Mouse (Mus musculus): Measurements from ENCODE around the gene Cltb. TPM values are rescaled to one million over a fixed set of nuclear protein-coding genes. Genes with fewer than 3 reads are reported as not detected.
A peak's percentile ranks its signal among the peaks of the same experiment; 100 is the strongest.
"Not testable (repeated sequence)": the region's sequence is repeated elsewhere in the genome, so short reads cannot be mapped to it uniquely, and the experiment has no call there.

Gene Cltb
- polyA plus RNA-seq (2012; rRNA removed), result 45.1 and 46.0 TPM in 2 replicates

- DNase-seq (ENCODE audit: low read depth), result no peak
Observed at GRCm38 (mm10) chr13:54610972-54611754, at the start of gene Cltb. Gene Cltb (minus strand): TSS chr13:54611344.

DNA sequence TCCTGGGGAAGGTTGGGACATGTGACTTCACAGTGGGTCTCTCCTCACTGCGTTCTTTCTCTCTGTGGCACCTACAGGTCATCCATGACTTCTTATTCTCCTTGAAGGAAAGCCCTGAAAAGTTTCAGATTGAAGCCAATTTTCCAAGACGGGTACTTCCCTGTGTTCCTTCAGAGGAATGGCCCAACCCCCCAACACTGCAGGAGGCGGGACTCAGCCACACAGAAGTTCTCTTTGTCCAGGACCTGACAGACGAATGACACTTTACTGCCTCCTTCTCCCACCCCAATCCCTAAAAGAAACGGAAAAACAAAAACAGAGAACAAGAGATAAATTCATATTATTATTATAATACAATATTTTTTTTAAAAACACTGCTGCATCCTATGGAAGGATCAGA lies 49.7 kb upstream of the Cltb start:
- no peak for DNase-seq (ENCODE audit: low read depth)

DNA sequence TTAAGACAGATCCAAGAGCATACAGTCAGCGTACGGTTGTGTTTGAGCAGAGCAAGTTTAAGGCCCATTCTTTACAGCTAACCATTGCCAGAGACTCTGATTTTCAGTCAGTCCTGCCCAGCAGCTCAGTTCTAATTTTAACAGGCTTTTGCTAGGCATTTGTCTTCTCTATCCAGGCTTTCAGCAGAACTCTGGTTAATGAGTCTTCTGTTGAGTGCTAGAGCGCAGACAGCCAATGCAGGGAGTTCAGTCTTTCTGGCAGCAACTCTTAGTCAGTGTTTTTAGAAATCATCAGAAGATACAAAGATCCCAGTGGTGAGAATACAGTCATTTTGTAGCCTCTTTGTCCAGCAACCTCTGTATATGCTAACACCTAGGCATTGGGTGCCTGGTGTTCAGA lies 39.3 kb upstream of the Cltb start:
- no peak for DNase-seq (ENCODE audit: low read depth)

DNA sequence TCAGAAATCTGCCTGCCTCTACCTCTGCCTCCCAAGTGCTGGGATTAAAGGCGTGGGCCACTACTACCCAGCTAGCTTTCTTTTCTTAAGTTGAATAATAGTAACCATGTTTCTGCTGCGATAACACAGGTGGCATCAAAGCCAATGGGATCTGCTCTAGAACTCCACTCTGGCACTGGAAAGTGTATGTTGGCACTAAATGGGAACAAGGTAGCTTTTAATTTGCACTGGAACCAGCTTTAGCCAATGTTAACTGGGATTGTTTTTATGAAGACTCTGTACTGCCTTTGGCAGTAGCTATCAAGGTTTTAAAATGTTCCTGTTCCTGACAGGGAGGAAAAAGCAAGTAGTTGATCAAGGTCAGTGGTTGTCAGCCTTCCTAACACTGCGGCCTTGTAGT lies 23.9 kb upstream of the Cltb start:
- DNase-seq (ENCODE audit: low read depth), result peak; percentile 78

DNA sequence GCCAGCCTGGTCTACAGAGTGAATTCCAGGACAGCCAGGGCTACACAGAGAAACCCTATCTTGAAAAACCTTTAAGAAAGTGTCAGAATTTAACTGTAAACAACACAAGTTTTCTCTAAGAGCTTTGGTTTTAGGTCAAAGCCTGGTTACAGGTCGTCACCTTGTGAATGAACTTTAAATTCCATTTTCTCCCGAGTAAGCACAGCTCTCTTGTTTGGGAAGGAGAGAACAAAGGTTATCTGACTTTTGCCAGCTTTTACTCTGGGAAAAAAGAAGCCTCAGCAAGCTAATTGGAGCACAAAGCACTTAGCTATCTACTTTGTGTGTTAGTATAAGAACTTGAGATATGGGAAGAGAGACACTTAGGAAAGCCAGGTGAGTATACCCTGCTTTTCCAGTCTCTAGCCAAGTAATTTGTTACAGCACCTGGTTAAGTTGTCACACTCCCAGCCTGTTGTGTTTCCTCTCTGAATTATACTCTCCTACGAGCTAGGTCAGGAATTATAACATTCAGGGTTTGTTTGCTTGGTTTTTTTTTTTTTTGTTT lies 21.7 kb upstream of the Cltb start:
- DNase-seq (ENCODE audit: low read depth), result no peak

- peak; percentile 100 for DNase-seq (ENCODE audit: low read depth)
Observed at GRCm38 (mm10) chr13:54629128-54629527, 18.0 kb upstream of the Cltb start.

GRCm38 (mm10) chr13:54621960-54622521 lies 10.9 kb upstream of the Cltb start:
- DNase-seq (ENCODE audit: low read depth), result no peak

DNA sequence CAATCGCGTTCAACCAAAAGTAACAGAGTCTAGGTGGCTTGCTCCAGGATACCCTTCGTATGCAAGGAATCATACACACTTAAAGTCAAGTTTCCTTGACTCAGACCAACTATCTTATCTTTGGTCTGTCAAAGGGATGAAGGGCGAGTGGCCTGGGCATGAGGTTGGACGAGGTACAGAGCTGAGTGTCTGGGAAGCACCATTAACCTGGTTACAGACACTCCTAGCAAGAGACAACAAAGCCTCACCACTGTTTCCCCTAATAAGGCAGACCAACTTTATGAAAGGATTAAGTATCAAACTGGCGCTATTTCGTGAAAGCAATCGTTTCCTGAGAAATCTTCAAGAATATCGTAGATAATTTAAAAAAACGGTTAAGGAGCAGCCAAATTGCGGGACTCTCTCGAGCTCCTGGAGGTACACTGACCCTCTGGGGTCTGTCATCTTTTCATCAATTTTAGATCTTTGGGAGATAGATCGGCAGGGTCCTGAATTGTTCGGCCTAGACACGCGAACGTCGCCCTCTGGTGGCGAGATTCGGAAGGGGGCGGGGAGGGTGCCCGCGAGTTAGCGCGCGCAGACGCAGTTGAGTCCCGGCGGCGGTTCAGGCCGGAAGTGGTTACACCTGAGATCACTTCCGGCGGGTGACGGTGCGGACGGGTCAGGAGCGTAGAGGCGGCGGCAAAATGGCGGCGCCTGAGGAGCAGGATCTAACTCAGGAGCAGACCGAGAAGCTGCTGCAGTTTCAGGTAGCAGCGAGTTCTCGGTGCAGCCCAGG lies 10.2 kb upstream of the Cltb start, which contains the start of gene Faf2:
Faf2 (plus strand) TSS at position 630 of the 778 bp plus-strand sequence.
- DNase-seq (ENCODE audit: low read depth), result no peak

DNA sequence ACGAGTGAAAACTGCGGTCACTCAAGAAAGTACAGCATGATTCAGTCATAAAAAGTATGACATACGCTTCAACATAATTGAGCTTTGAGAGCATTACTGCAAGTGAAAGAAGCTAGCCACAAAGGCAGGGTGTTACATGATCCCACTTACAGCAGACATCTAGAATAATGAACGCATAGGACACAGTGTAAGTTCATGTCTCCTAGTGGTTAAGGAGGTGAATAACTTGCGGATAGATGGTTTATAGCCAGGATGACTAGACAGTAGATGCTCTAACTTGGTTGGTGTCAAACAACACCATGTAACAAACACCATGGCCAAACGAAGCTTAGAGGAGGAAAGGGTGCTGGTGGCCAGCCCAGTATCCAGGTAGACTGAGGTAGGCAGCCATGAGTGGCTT lies 5.9 kb upstream of the Cltb start:
- DNase-seq (ENCODE audit: low read depth), result no peak

GRCm38 (mm10) chr13:54616307-54616706 lies 5.2 kb upstream of the Cltb start:
- no peak for DNase-seq (ENCODE audit: low read depth)

DNA sequence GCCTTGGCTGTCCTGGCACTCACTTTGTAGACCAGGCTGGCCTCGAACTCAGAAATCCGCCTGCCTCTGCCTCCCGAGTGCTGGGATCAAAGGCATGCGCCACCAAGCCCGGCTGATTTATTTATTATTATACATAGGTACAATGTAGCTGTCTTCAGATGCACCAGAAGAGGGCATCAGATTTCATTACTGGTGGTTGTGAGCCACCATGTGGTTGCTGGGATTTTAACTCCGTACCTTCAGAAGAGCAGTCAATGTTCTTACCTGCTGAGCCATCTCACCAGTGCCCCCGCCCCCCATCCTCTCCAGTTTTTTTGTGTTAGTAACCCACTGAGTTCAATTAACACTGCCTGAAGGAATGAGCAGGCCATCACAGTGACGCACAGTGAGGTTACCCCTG lies 2.0 kb upstream of the Cltb start:
- DNase-seq (ENCODE audit: low read depth), result not testable (repeated sequence)

- DNase-seq (ENCODE audit: low read depth), result no peak
Observed at GRCm38 (mm10) chr13:54610613-54610971, 552 bp downstream of the Cltb start.

GRCm38 (mm10) chr13:54609301-54609700 lies 1.8 kb downstream of the Cltb start:
- no peak for DNase-seq (ENCODE audit: low read depth)

DNA sequence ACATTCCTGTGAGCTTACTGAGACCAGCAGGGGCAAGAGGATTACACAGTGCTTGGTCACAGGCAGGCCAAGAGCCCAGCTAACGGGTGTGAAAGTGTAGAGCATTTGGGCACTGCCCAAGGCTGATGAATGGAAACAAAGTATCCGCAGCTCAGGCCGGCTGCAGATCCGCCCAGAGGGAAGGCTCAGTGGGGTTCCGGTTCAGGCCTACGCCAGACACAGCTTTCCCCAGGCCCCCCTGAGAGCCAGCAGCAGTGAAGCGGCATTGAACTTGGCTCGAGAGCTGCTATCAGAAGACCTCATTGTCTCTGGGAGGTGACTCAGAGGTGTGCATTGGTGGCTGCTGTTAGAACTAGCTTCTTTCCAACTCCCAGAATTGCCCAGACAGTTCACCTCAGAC lies 2.5 kb downstream of the Cltb start:
- no peak for DNase-seq (ENCODE audit: low read depth)

- DNase-seq (ENCODE audit: low read depth), result no peak
Observed at GRCm38 (mm10) chr13:54608002-54608401, 3.1 kb downstream of the Cltb start.

- DNase-seq (ENCODE audit: low read depth), result no peak
Observed at GRCm38 (mm10) chr13:54607204-54607603, 3.9 kb downstream of the Cltb start.

DNA sequence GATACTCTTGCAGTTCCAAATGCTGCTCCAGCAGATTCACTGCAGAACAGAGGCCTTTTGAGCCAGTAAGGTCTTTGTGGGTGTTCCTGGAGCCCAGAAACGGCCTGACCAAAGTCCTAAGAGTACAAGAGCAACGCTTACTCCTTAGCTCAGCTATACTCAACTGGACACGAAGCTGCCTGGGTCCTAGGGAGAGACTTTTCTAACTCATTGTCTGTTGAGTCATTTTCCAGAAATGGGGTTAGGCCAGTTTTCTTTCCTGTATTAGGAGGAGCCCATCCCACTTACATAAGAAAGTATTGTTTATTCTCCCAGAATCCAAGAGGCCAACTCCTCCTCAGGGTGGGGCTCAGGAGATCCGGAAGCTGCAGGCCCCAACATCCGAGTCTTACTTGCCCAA lies 5.7 kb downstream of the Cltb start:
- no peak for DNase-seq (ENCODE audit: low read depth)

- no peak for DNase-seq (ENCODE audit: low read depth)
Observed at GRCm38 (mm10) chr13:54604221-54604620, 6.9 kb downstream of the Cltb start.

DNA sequence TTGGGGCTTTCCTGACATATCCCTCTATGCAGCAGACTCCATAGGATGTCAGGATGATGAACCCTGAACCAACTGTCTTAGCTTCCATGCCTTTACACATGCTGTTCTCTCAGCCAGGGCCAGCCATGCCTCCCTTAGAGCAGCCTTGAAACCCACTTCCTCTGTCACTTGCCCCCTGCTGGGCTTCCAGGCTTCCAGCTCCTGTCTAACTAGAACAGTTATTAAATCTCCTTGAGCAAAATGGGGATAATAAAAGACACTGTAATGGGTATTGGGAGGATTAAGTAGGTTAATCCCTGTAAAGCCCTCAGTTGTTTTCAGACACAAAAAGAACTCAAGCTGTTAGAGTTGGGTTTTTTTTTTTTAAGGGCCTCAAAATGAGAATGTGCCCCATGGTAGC lies 7.6 kb downstream of the Cltb start:
- DNase-seq (ENCODE audit: low read depth), result no peak

- no peak for DNase-seq (ENCODE audit: low read depth)
Observed at GRCm38 (mm10) chr13:54602639-54603111, 8.5 kb downstream of the Cltb start.

DNA sequence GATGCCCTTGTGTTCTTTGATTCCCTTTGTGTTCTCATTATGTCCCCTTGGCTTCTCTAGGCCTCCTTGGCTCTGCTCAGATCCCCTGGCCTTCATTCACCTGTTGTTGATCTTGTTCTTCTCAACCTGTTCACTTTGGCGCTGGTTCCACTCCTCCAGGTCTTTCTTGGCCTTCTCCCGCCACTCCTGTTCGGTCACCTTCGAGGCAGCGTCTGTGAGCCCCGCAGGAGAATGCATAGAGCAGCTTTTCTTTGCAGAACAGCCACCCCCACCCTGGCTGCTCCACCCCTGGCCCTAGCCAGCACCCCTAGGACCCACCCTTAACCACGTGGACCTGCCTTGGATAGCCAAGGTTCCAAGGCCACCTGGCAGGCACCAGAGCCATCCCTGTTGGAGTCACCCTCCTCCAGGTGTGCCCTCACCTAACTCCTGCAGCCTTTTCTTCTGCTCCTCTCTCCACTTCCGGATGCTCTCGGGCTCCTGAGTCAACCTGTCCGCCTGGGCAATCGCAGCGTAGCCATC lies 12.5 kb downstream of the Cltb start:
- DNase-seq (ENCODE audit: low read depth), result no peak

GRCm38 (mm10) chr13:54596870-54597269 lies 14.3 kb downstream of the Cltb start:
- DNase-seq (ENCODE audit: low read depth), result no peak

All from gonadal fat pad, adult 2 months (tissue).